Mouse (Mus musculus): ENCODE data around the gene Arfgef2.

Gene Arfgef2

GRCm38 (mm10) chr2:166905711-166906522 lies 100.5 kb downstream of the Arfgef2 start, which contains the start of gene Cse1l:
Gene Cse1l (plus strand): TSS chr2:166906040.
- DNase-seq (ENCODE audit: low spot score in 2 of 2) = peak; percentile 98

- DNase-seq (ENCODE audit: low spot score in 2 of 2) = peak in 1 of 2 experiments; percentile 38
Observed at GRCm38 (mm10) chr2:166906523-166907182, 101.3 kb downstream of the Arfgef2 start.

- no peak for DNase-seq (ENCODE audit: low spot score in 2 of 2)
Observed at GRCm38 (mm10) chr2:166909729-166910128, 104.3 kb downstream of the Arfgef2 start.

- DNase-seq (ENCODE audit: low spot score in 2 of 2) = no peak
Observed at GRCm38 (mm10) chr2:166910536-166910935, 105.1 kb downstream of the Arfgef2 start.

- DNase-seq (ENCODE audit: low spot score in 2 of 2) = no peak
Observed at GRCm38 (mm10) chr2:166923971-166924370, 118.6 kb downstream of the Arfgef2 start.

- DNase-seq (ENCODE audit: low spot score in 2 of 2) = no peak
Observed at GRCm38 (mm10) chr2:166933943-166934342, 128.6 kb downstream of the Arfgef2 start.

GRCm38 (mm10) chr2:166934416-166934815 lies 129.0 kb downstream of the Arfgef2 start:
- DNase-seq (ENCODE audit: low spot score in 2 of 2) = no peak

GRCm38 (mm10) chr2:166935582-166935981 lies 130.2 kb downstream of the Arfgef2 start:
- DNase-seq (ENCODE audit: low spot score in 2 of 2) = no peak

- no peak for DNase-seq (ENCODE audit: low spot score in 2 of 2)
Observed at GRCm38 (mm10) chr2:166936166-166936565, 130.8 kb downstream of the Arfgef2 start.

GRCm38 (mm10) chr2:166943146-166943545 lies 137.8 kb downstream of the Arfgef2 start:
- no peak for DNase-seq (ENCODE audit: low spot score in 2 of 2)

- no peak for DNase-seq (ENCODE audit: low spot score in 2 of 2)
Observed at GRCm38 (mm10) chr2:166944346-166944745, 139.0 kb downstream of the Arfgef2 start.

- DNase-seq (ENCODE audit: low spot score in 2 of 2) = no peak
Observed at GRCm38 (mm10) chr2:166945456-166945855, 140.1 kb downstream of the Arfgef2 start.

Data from natural killer cell, adult 2 months (primary cell).